Mouse (Mus musculus): ENCODE measurements around the gene Tmigd3.

GRCm38 (mm10) chr3:105838655-105839054, 32.0 kb upstream of the Tmigd3 start:
- TF ChIP-seq CTCF (IDR thresholded peaks at IDR 0.05; ENCODE audit: low read depth, low read length): no peak
- no peak for TF ChIP-seq POLR2A (IDR thresholded peaks at IDR 0.05; ENCODE audit: borderline replicate concordance, low read depth, low read length)

Measured in bone marrow macrophage, adult 2 months (primary cell).